Mouse (Mus musculus) CH12.LX (cell line): Measurements from ENCODE around the gene Gkn3.
A peak's percentile ranks its signal among the peaks of the same experiment; 100 is the strongest.

Experiments
- CHD2 ChIP-seq: IDR thresholded peaks from 2 replicates; pipeline ENCODE4 v1.6.1; 2011; ENCODE audit warnings: low read length, improper control_type of control experiment
- CTCF ChIP-seq, 2 experiments: IDR thresholded peaks in 1 of 2; conservative IDR thresholded peaks in 1 of 2; 2 replicates each; pipeline ENCODE4 v1.5.1; 2011 to 2012; ENCODE audit warnings: low read depth in 2 of 2, low read length in 2 of 2, improper control_type of control experiment in 1 of 2, inconsistent platforms in 1 of 2, mild to moderate bottlenecking in 1 of 2, moderate library complexity in 1 of 2
- EP300 ChIP-seq: IDR thresholded peaks from 2 replicates; pipeline ENCODE4 v1.6.1; 2011; ENCODE audit warnings: low read length, improper control_type of control experiment
- ETS1 ChIP-seq: conservative IDR thresholded peaks from 2 replicates; pipeline ENCODE4 v1.6.1; 2012; ENCODE audit warnings: low read depth, mild to moderate bottlenecking, inconsistent platforms, low read length, improper control_type of control experiment, moderate library complexity
- HCFC1 ChIP-seq: IDR thresholded peaks from 2 replicates; pipeline ENCODE4 v1.6.1; 2012; ENCODE audit warnings: low read depth, mild to moderate bottlenecking, inconsistent platforms, low read length, improper control_type of control experiment
- JUND ChIP-seq: conservative IDR thresholded peaks from 2 replicates; pipeline ENCODE4 v1.6.1; 2011; ENCODE audit warnings: low read depth, low read length, improper control_type of control experiment
- POLR2A ChIP-seq: IDR thresholded peaks from 2 replicates; pipeline ENCODE4 v1.6.1; 2011; ENCODE audit warnings: low read depth, mild to moderate bottlenecking, improper control_type of control experiment, low read length
- RAD21 ChIP-seq: IDR thresholded peaks from 2 replicates; pipeline ENCODE4 v1.6.1; 2011; ENCODE audit warnings: low read depth, mild to moderate bottlenecking, low read length, improper control_type of control experiment, moderate library complexity
- RCOR1 ChIP-seq: conservative IDR thresholded peaks from 2 replicates; pipeline ENCODE4 v1.6.1; 2012; ENCODE audit warnings: low read depth, mild to moderate bottlenecking, inconsistent platforms, low read length, improper control_type of control experiment
- USF1 ChIP-seq: IDR thresholded peaks from 2 replicates; pipeline ENCODE4 v1.6.1; 2014; ENCODE audit warnings: low read depth, mild to moderate bottlenecking, inconsistent platforms, low read length, improper control_type of control experiment

DNA sequence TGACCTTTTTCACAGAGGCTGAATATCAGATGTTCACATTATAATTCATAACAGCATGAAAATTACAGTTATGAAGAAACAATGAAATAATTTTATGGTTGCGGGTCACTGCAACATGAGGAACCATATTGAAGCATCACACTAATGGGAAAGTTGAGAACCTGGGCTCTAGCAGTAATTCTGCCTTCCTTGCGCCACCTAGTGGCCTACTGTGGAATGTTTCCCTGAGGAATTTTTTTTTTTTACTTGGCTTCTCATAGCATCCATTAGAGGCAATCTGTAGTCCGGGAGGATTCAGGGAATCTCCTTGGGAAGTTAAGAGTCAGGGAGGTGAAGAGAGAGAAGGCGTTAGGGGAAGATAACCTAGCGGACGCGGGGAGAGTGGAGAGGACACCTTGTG lies 2.5 kb downstream of the Gkn3 start:
- TF ChIP-seq POLR2A = no peak
- TF ChIP-seq CTCF (conservative IDR thresholded peaks at IDR 0.05 in 1 of 2, IDR thresholded peaks at IDR 0.05 in 1 of 2; ENCODE audit: low read depth in 2 of 2, low read length in 2 of 2) = peak; percentile 88 to 89
- no peak for TF ChIP-seq HCFC1
- no peak for TF ChIP-seq RCOR1
- no peak for TF ChIP-seq ETS1
- TF ChIP-seq JUND = no peak
- TF ChIP-seq RAD21 = peak; percentile 60
- no peak for TF ChIP-seq CHD2
- TF ChIP-seq EP300 = no peak
- TF ChIP-seq USF1 = no peak
